ENCODE assay signal across 8 mouse cellular contexts in the genomic region with DNA sequence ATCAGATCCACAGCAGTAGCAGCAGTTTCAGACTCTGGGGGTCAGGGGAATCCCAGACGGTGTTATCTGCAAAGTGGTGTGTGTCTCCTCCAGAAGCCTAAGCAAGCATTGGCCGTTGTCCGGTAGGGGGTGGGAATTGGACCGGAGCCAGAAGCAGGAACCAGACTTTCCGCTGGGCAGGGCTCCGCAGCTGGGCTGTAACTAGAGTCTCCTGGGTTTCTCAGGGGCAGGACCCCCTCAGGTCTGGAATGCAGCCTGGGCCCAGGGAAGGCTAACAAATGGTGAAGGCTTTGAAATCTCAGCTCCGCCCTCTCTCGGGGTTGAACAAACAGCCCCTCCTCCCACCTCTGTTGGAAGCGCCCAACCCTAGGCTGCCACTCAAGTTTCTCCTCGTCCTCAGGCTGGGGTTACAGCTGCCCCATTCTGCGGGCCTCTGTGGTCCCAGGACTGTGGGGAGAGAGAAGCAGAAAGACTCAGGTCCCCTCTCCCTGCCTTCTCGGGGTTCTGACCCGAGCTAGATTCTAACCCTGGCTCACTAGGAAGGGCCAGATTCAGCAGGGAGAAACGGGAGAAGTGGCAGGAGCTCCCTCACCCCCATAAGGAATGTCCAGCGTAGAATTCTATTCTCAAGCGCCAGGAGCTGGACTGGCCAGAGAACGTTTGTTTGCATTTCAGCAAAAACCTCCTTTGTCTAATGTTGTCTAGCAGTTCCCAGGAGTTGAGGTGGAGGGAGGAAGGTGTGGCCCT. TPM values are rescaled to one million over a fixed set of nuclear protein-coding genes. Genes with fewer than 3 reads are reported as not detected.
A peak's percentile ranks its signal among the peaks of the same experiment; 100 is the strongest.
DNase-seq lines count a peak whose midpoint lies in the region; ATAC-seq and TF ChIP-seq lines count a peak whose summit lies in the region.

No protein-coding gene starts in this region.

- ATAC-seq in forebrain, postnatal 0 days = peak; percentile 54
- peak; percentile 95 for ATAC-seq in lung, embryonic 14.5 days (ENCODE audit: insufficient read depth)

- peak; percentile 68 for DNase-seq in 3134 (ENCODE audit: extremely low read depth, insufficient read length, low spot score)
- peak; percentile 94 for DNase-seq in adrenal gland, postnatal 14 days
- peak; percentile 63 for DNase-seq in forebrain, postnatal 0 days
- DNase-seq in heart, postnatal 36 days = peak; percentile 90 to 93
- peak; percentile 25 to 57 for DNase-seq in layer of hippocampus, adult 18-20 months (ENCODE audit: low spot score in 2 of 2)
- DNase-seq in lung, embryonic 14.5 days = peak; percentile 97
- peak; percentile 91 for DNase-seq in ovary, postnatal 10 days (ENCODE audit: low spot score)
- DNase-seq in MN1 (ENCODE audit: low spot score) = no peak

- H3K4me3 ChIP-seq in forebrain, postnatal 0 days (ENCODE audit: low read depth, low read length) = no peak overlapping the region
- H3K4me3 ChIP-seq in lung, embryonic 14.5 days (ENCODE audit: low read depth, low read length) = no peak overlapping the region; the same call in 1 of the 2 replicates

- intact Hi-C loops in heart, postnatal 36 days (cut with DNase I) = loop anchor here (5.0 kb wide), 1 partner anchor 36 kb away; no protein-coding TSS in a partner anchor

- no peaks in the 10 kb centered on the region for H3K9me3 ChIP-seq in forebrain, postnatal 0 days (ENCODE audit: low read length)
- no peaks in the 10 kb centered on the region; the same call in 1 of the 2 replicates for H3K9me3 ChIP-seq in lung, embryonic 14.5 days (ENCODE audit: low read depth, low read length)

- no peak overlapping the region for H3K4me2 ChIP-seq in forebrain, postnatal 0 days (ENCODE audit: low read depth)
- peak overlapping the region; percentile 58 for H3K4me2 ChIP-seq in lung, embryonic 14.5 days

- peak; percentile 50 for TF ChIP-seq CTCF in forebrain, postnatal 0 days (IDR thresholded peaks at IDR 0.05; ENCODE audit: low read depth)
- peak; percentile 71 for TF ChIP-seq CTCF in lung, embryonic 14.5 days (IDR thresholded peaks at IDR 0.05; ENCODE audit: low read depth)

- H3K9ac ChIP-seq in forebrain, postnatal 0 days = no peak overlapping the region
- peak overlapping the region; percentile 52 for H3K9ac ChIP-seq in lung, embryonic 14.5 days

- H3K36me3 ChIP-seq in forebrain, postnatal 0 days (ENCODE audit: insufficient read depth) = no peaks in the 10 kb centered on the region
- H3K36me3 ChIP-seq in lung, embryonic 14.5 days (ENCODE audit: insufficient read depth) = no peaks in the 10 kb centered on the region

- H3K4me1 ChIP-seq in forebrain, postnatal 0 days (ENCODE audit: insufficient read depth) = no peaks in the 10 kb centered on the region
- H3K4me1 ChIP-seq in lung, embryonic 14.5 days (ENCODE audit: insufficient read depth) = peaks cover 26% of the 10 kb centered on the region

- H3K27me3 ChIP-seq in forebrain, postnatal 0 days (ENCODE audit: insufficient read depth, low read length) = no peaks in the 10 kb centered on the region
- H3K27me3 ChIP-seq in lung, embryonic 14.5 days (ENCODE audit: insufficient read depth, low read length) = no peaks in the 10 kb centered on the region

- peak overlapping the region; percentile 22; the same call in 1 of the 2 replicates for H3K27ac ChIP-seq in forebrain, postnatal 0 days (ENCODE audit: low read depth, low read length)
- H3K27ac ChIP-seq in lung, embryonic 14.5 days (ENCODE audit: low read depth) = peak overlapping the region; percentile 98

- 8% methylated on average over 17 of the region's 17 CpGs for WGBS in forebrain, postnatal 0 days
- WGBS in lung, embryonic 14.5 days = under 1% methylated on average over 17 of the region's 17 CpGs

RNA-seq across cellular contexts. Expression of gene 1700001O22Rik, which starts 44.9 kb away (rescaled TPM):
- 0.98 and 2.0 TPM in 2 replicates for total RNA-seq in adrenal gland, postnatal 14 days (2021)
- 0.77 and 1.8 TPM in 2 replicates for total RNA-seq in forebrain, postnatal 0 days (2014; rRNA removed)
- 1.4 and 1.5 TPM in 2 replicates for polyA plus RNA-seq in forebrain, postnatal 0 days (2015; fragmentation: Nextera tagmentation; extraction: Ambion mirVana)
- total RNA-seq in heart, postnatal 36 days (2021) = under 1 TPM; 0.67 to 0.76 TPM
- total RNA-seq in layer of hippocampus, adult 18-20 months (2021) = 1 to 10 TPM; 4.9 to 5.2 TPM
- 3.9 and 4.3 TPM in 2 replicates for polyA plus RNA-seq in lung, embryonic 14.5 days (2014; fragmentation: Nextera tagmentation; extraction: Ambion mirVana)

RNA-seq across cellular contexts. Expression of gene Ntmt1, which starts 49.1 kb away (rescaled TPM):
- total RNA-seq in adrenal gland, postnatal 14 days (2021) = 32.3 and 37.7 TPM in 2 replicates
- total RNA-seq in forebrain, postnatal 0 days (2014; rRNA removed) = 87.6 and 105 TPM in 2 replicates
- 106 and 107 TPM in 2 replicates for polyA plus RNA-seq in forebrain, postnatal 0 days (2015; fragmentation: Nextera tagmentation; extraction: Ambion mirVana)
- 10 to 100 TPM; 23.4 to 27.8 TPM for total RNA-seq in heart, postnatal 36 days (2021)
- 10 to 100 TPM; 32.1 to 32.5 TPM for total RNA-seq in layer of hippocampus, adult 18-20 months (2021)
- polyA plus RNA-seq in lung, embryonic 14.5 days (2014; fragmentation: Nextera tagmentation; extraction: Ambion mirVana) = 88.3 and 96.0 TPM in 2 replicates
